Mouse (Mus musculus): ENCODE data around the gene Olfr410. TPM values are rescaled to one million over a fixed set of nuclear protein-coding genes. Genes with fewer than 3 reads are reported as not detected.

Olfr410 gene
- not detected in 2 replicates for total RNA-seq (2021)
- long read RNA-seq, result 0 reads

GRCm38 (mm10) chr11:74337931-74338330 is at the start of gene Olfr410:
Olfr410 (minus strand) TSS chr11:74338031.
- no peak for DNase-seq

- DNase-seq, result no peak
Observed at GRCm38 (mm10) chr11:74387203-74387602, 49.4 kb upstream of the Olfr410 start.

- DNase-seq, result peak; percentile 27
Observed at GRCm38 (mm10) chr11:74385674-74386073, 47.8 kb upstream of the Olfr410 start.

- DNase-seq, result peak; percentile 19
Observed at GRCm38 (mm10) chr11:74379166-74379873, 41.5 kb upstream of the Olfr410 start.

- DNase-seq, result peak; percentile 27
Observed at GRCm38 (mm10) chr11:74376847-74377246, 39.0 kb upstream of the Olfr410 start.

GRCm38 (mm10) chr11:74371393-74372100 is 33.7 kb upstream of the Olfr410 start:
- DNase-seq, result peak; percentile 73

GRCm38 (mm10) chr11:74361769-74362168 is 23.9 kb upstream of the Olfr410 start, which contains the start of gene Olfr412:
Olfr412 (plus strand) TSS chr11:74362069.
- DNase-seq, result no peak

- no peak for DNase-seq
Observed at GRCm38 (mm10) chr11:74352550-74352949, 14.7 kb upstream of the Olfr410 start, which contains the start of gene Olfr411. Olfr411 (minus strand) TSS chr11:74352650.

GRCm38 (mm10) chr11:74328781-74329180 is 9.1 kb downstream of the Olfr410 start:
- DNase-seq, result no peak

- no peak for DNase-seq
Observed at GRCm38 (mm10) chr11:74326044-74326443, 11.8 kb downstream of the Olfr410 start.

GRCm38 (mm10) chr11:74287256-74287655 is 50.6 kb downstream of the Olfr410 start:
- no peak for DNase-seq

- DNase-seq, result no peak
Observed at GRCm38 (mm10) chr11:74283436-74283835, 54.4 kb downstream of the Olfr410 start, which contains the start of gene Olfr59. Olfr59 (plus strand) TSS chr11:74283736.

Other genes starting within 250 kb of the Olfr410 start
- gene Olfr401, start 224.3 kb downstream of the Olfr410 start, total RNA-seq (2021), result not detected in 2 replicates
- gene Olfr402, start 184.5 kb downstream of the Olfr410 start, total RNA-seq (2021), result not detected in 2 replicates
- gene Olfr403, start 151.8 kb downstream of the Olfr410 start, total RNA-seq (2021), result not detected in 2 replicates
- gene Olfr43, start 126.7 kb downstream of the Olfr410 start, total RNA-seq (2021), result not detected in 2 replicates
- not detected in 2 replicates for gene Olfr406, start 78.2 kb downstream of the Olfr410 start, total RNA-seq (2021)
- gene Olfr59, start 54.3 kb downstream of the Olfr410 start, total RNA-seq (2021), result not detected in 2 replicates
- not detected in 2 replicates for gene Olfr411, start 14.6 kb upstream of the Olfr410 start, total RNA-seq (2021)
- gene Olfr412, start 24.0 kb upstream of the Olfr410 start, total RNA-seq (2021), result not detected in 2 replicates

All from adrenal gland, postnatal 25 days (tissue).